Mouse (Mus musculus) limb, embryonic 12.5 days (tissue): ENCODE data around the gene Mcrip2. TPM values are rescaled to one million over a fixed set of nuclear protein-coding genes. Genes with fewer than 3 reads are reported as not detected.

ENCODE experiments used
- ATAC-seq: fragments of 200-750 bp; cut with Nextera tagmentation; 2 replicates; pipeline ENCODE4 v1.8.0; 2017; ENCODE audit warnings: low read depth, moderate TSS enrichment; ENCODE audit not compliant: insufficient number of reproducible peaks, insufficient read depth, low FRiP score, low TSS enrichment
- H3K27ac ChIP-seq: fragments of 300-500 bp; sonication (generic); 2 replicates; pipeline ENCODE4 v1.5.1; 2016; ENCODE audit warnings: mild to moderate bottlenecking, moderate library complexity
- H3K27me3 ChIP-seq: fragments of 300-500 bp; sonication (generic); 2 replicates; pipeline ENCODE4 v1.6.1; 2016; ENCODE audit warnings: mild to moderate bottlenecking, moderate library complexity
- H3K36me3 ChIP-seq: fragments of 300-500 bp; sonication (generic); 2 replicates; pipeline ENCODE4 v1.6.1; 2016; ENCODE audit warnings: mild to moderate bottlenecking, moderate library complexity
- H3K4me1 ChIP-seq: fragments of 300-500 bp; sonication (generic); replicated peaks from 2 replicates; pipeline ENCODE4 v1.6.1; 2016
- H3K4me2 ChIP-seq: fragments of 300-500 bp; sonication (generic); 2 replicates; pipeline ENCODE4 v1.6.1; 2016; ENCODE audit warnings: mild to moderate bottlenecking, moderate library complexity
- H3K4me3 ChIP-seq: fragments of 300-500 bp; sonication (generic); replicated peaks from 2 replicates; pipeline ENCODE4 v1.5.1; 2016; ENCODE audit warnings: mild to moderate bottlenecking
- H3K9ac ChIP-seq: fragments of 300-500 bp; sonication (generic); replicated peaks from 2 replicates; pipeline ENCODE4 v1.6.1; 2016; ENCODE audit warnings: mild to moderate bottlenecking, moderate library complexity
- H3K9me3 ChIP-seq: fragments of 300-500 bp; sonication (generic); 2 replicates; pipeline ENCODE4 v1.6.1; 2016; ENCODE audit warnings: mild to moderate bottlenecking, moderate library complexity
- WGBS: fragments of 180-500 bp; shearing (Covaris S2); methylation state at CpG from one replicate; pipeline ENCODE4 v1.1.7; 2016; 5-methylcytosine and 5-hydroxymethylcytosine counted together
- polyA plus RNA-seq: library from polyadenylated mRNA; unstranded; fragments of >200 nt; fragmentation: Nextera tagmentation; extraction: Ambion mirVana; gene quantifications from 2 replicates; pipeline ENCODE4 v1.2.1, GENCODE M21; 2016

The Mcrip2 gene
- polyA plus RNA-seq, 1 experiment from 2014 or later: 9.9 TPM

DNA sequence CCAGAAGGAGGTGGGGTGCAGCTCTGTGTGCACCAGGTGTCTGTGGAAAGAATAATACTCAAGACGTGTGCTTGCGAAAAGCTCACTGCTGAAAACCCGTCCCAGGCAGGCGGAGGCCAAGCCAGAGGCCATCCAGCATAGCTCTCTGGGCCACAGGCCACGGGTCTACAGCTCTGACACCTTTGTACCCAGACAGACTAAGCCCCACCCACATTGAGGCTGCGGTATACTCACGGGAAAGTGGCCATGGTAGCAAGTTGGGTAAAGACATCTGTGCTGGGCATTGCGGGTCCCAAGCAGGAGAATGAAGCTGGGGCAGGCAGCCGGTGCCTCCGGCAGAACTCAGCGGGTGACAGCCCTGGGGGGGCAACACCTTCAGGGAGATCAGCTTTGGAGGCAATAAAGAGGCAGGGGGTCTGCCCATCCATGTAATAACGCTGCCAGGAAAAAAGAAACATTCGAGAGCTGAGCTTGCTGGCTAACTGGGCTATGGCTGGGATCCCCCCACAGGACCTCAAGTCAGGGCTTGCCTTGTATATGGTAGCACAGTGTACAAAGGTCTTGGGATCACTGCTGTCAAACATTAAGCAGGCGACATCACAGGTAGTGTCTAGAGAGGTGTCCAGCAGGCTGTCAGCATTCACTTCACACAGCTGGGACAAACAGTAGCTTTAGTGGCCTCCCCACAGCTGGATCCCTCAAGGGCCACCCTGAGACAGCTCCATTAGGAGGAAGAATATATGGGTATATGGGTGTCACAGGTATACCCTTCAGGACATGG lies 28.9 kb downstream of the Mcrip2 start:
- Histone ChIP-seq H3K4me3 (no peak overlapping the region), H3K4me1 (peaks cover 39% of the 10 kb centered on the region), H3K36me3 (peaks cover 64% of the 10 kb centered on the region), H3K9me3 (no peaks in the 10 kb centered on the region), H3K4me2 (no peak overlapping the region), H3K27me3 (no peaks in the 10 kb centered on the region), H3K9ac (no peak overlapping the region), H3K27ac (no peak overlapping the region)
- WGBS: 85% methylated on average over 14 of the region's 14 CpGs
- ATAC-seq: no peak

DNA sequence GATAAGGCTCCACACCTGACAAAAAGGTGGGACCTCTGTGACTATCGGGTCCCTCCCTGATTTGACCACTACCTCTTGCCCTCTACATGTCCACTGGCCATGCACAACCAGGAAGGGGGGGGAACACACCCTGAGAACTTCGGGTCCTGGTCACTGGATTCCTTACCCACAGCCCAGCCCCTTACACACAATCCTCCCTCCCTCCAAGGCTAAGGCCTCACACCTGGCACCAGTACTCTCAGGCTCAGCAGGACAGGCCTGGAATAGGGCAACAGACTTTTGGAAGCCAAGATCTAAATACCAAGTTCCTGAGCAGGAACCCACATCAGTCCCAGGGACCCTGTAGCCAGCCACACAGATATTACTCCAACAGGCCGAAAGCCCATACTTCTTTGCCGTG lies 29.7 kb downstream of the Mcrip2 start:
- Histone ChIP-seq H3K9me3 (no peaks in the 10 kb centered on the region), H3K4me1 (peaks cover 45% of the 10 kb centered on the region), H3K9ac (no peak overlapping the region), H3K4me3 (no peak overlapping the region), H3K4me2 (no peak overlapping the region), H3K36me3 (peaks cover 66% of the 10 kb centered on the region), H3K27me3 (no peaks in the 10 kb centered on the region), H3K27ac (no peak overlapping the region)
- WGBS: 90% methylated on average over 4 of the region's 4 CpGs
- no peak for ATAC-seq

DNA sequence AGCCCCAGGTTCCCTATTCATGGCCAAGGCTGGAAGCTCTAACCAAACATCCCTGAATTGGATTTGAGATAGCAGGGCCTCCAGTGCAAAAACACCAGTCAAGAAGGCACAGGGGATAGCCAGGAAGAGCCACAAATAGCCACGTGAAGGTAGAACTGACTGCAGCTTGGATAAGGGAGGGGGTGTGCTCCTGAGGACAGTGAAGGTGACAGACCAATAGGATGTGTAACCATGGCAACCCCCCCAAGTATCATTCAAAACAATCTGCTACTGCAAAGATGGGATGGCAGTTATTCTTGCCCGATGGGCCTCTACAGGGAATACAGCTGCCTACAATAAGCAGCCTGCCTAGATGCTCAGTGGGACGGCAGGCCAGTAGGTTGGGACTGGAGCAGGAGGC lies 31.0 kb downstream of the Mcrip2 start:
- peaks cover 65% of the 10 kb centered on the region for H3K36me3 ChIP-seq
- peak overlapping the region; percentile 82 for H3K4me2 ChIP-seq
- H3K27ac ChIP-seq: no peak overlapping the region
- H3K9ac ChIP-seq: peak overlapping the region; percentile 57; the same call in 1 of the 2 replicates
- peaks cover 40% of the 10 kb centered on the region for H3K4me1 ChIP-seq
- no peaks in the 10 kb centered on the region for H3K27me3 ChIP-seq
- 61% methylated on average over 3 of the region's 3 CpGs for WGBS
- no peak for ATAC-seq
- no peak overlapping the region; the same call in 1 of the 2 replicates for H3K4me3 ChIP-seq
- no peaks in the 10 kb centered on the region for H3K9me3 ChIP-seq

- ATAC-seq: no peak
- Histone ChIP-seq H3K4me1 (peaks cover 41% of the 10 kb centered on the region), H3K9me3 (no peaks in the 10 kb centered on the region), H3K27ac (no peak within 1 kb of the TSS), H3K9ac (peak within 1 kb of the TSS; percentile 57), H3K4me2 (peak within 1 kb of the TSS; percentile 82), H3K27me3 (no peaks in the 10 kb centered on the region), H3K4me3 (peak within 1 kb of the TSS; percentile 37), H3K36me3 (peaks cover 60% of the 10 kb centered on the region)
- 3% methylated on average over 29 of the region's 29 CpGs for WGBS
Measured at GRCm38 (mm10) chr17:25837076-25837410, 31.5 kb downstream of the Mcrip2 start, which contains the start of gene Rhbdl1. Rhbdl1 (minus strand) TSS chr17:25837295.

GRCm38 (mm10) chr17:25836397-25837075 lies 32.0 kb downstream of the Mcrip2 start:
- H3K9me3 ChIP-seq: no peaks in the 10 kb centered on the region
- peaks cover 46% of the 10 kb centered on the region for H3K4me1 ChIP-seq
- WGBS: 22% methylated on average over 23 of the region's 23 CpGs
- H3K36me3 ChIP-seq: peaks cover 60% of the 10 kb centered on the region
- peak overlapping the region; percentile 37 for H3K4me3 ChIP-seq
- H3K9ac ChIP-seq: peak overlapping the region; percentile 57
- H3K4me2 ChIP-seq: peak overlapping the region; percentile 82
- no peaks in the 10 kb centered on the region for H3K27me3 ChIP-seq
- no peak for ATAC-seq
- H3K27ac ChIP-seq: no peak overlapping the region

- 90% methylated on average over 16 of the region's 16 CpGs for WGBS
- ATAC-seq: no peak
Measured at GRCm38 (mm10) chr17:25835816-25836215, 32.7 kb downstream of the Mcrip2 start.

GRCm38 (mm10) chr17:25835301-25835700 lies 33.3 kb downstream of the Mcrip2 start:
- 0 out of 2 replicates have a peak overlapping the region, but pooled peaks have one; percentile 37 for H3K4me3 ChIP-seq
- H3K27me3 ChIP-seq: no peaks in the 10 kb centered on the region
- H3K4me2 ChIP-seq: peak overlapping the region; percentile 98; the same call in 1 of the 2 replicates
- H3K9me3 ChIP-seq: no peaks in the 10 kb centered on the region
- H3K36me3 ChIP-seq: peaks cover 60% of the 10 kb centered on the region
- 95% methylated on average over 7 of the region's 7 CpGs for WGBS
- no peak overlapping the region for H3K27ac ChIP-seq
- ATAC-seq: no peak
- H3K9ac ChIP-seq: no peak overlapping the region
- H3K4me1 ChIP-seq: peaks cover 57% of the 10 kb centered on the region

More at GRCm38 (mm10) chr17:25835816-25836215, 32.7 kb downstream of the Mcrip2 start:
- H3K4me1 ChIP-seq: peaks cover 53% of the 10 kb centered on the region
- no peaks in the 10 kb centered on the region for H3K27me3 ChIP-seq
- H3K36me3 ChIP-seq: peaks cover 60% of the 10 kb centered on the region
- H3K9me3 ChIP-seq: no peaks in the 10 kb centered on the region
- H3K9ac ChIP-seq: no peak overlapping the region
- peak overlapping the region; percentile 98; the same call in 1 of the 2 replicates for H3K4me2 ChIP-seq
- H3K4me3 ChIP-seq: peak overlapping the region; percentile 37; the same call in 1 of the 2 replicates
- no peak overlapping the region for H3K27ac ChIP-seq

- H3K4me2 ChIP-seq: peak overlapping the region; percentile 98
- peak overlapping the region; percentile 74 for H3K4me3 ChIP-seq
- H3K36me3 ChIP-seq: peaks cover 60% of the 10 kb centered on the region
- H3K4me1 ChIP-seq: peaks cover 62% of the 10 kb centered on the region
- WGBS: 88% methylated on average over 12 of the region's 12 CpGs
- peak overlapping the region; percentile 83; the same call in 1 of the 2 replicates for H3K9ac ChIP-seq
- no peaks in the 10 kb centered on the region for H3K9me3 ChIP-seq
- no peaks in the 10 kb centered on the region for H3K27me3 ChIP-seq
- no peak for ATAC-seq
- H3K27ac ChIP-seq: no peak overlapping the region
Measured at GRCm38 (mm10) chr17:25834595-25835222, 33.9 kb downstream of the Mcrip2 start.

DNA sequence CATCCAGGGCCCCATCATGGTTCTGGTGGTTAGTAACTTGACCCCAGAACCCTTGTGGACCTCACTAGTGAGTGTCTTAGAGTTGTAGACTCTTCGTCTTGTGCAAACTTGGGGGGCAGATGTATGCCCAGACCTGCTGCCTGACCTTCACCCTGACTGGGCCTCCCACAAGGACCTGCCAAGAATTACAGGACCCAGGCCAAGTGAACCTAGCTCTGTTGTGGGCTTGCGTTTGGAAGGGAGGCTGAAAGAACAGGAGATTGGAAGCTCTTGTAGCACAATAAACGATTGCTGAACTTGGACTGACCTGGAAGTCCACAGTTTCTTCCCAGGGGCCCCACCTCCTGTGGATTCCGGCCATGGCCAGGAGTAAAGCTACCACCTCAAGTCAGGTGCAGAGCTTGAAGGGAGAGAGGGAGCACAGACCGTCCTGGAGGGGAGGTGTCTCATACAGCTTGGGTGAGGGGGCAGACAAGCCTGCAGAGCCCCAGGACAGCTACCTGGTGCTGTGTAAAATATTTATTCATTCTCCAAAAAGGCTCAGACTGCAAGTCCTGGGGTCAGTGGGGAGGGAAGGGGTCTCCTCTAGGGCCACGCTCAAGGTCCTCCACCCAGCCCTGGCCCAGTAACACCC lies 34.5 kb downstream of the Mcrip2 start:
- WGBS: 48% methylated on average over 6 of the region's 6 CpGs
- H3K27me3 ChIP-seq: no peaks in the 10 kb centered on the region
- peak overlapping the region; percentile 83 for H3K9ac ChIP-seq
- H3K4me2 ChIP-seq: peak overlapping the region; percentile 98
- no peaks in the 10 kb centered on the region for H3K9me3 ChIP-seq
- peak overlapping the region; percentile 74 for H3K4me3 ChIP-seq
- H3K4me1 ChIP-seq: peaks cover 66% of the 10 kb centered on the region
- no peak for ATAC-seq
- H3K27ac ChIP-seq: peak overlapping the region; percentile 94
- H3K36me3 ChIP-seq: peaks cover 56% of the 10 kb centered on the region

DNA sequence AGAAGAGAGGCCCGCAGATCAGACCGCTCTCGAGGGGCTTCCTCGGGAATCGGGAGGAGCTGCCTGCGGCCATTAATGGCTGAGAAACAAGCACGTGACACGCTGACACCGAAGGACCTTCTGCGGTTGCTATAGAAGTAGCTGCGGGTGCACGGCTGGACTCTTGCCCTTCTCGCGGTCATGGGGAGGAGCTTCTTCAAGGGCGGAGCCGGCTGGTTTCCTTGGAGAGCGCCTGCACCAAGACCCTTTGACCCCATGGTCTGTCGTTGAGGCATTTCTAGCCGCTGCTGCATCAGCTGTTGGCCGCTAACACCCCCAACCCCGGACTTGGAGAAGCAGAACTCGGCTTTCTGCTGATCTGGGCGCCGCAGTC lies 35.3 kb downstream of the Mcrip2 start, which contains the start of gene Stub1:
TSS of gene Stub1 (minus strand) at position 114 of the 373 bp plus-strand sequence.
- peak within 1 kb of the TSS; percentile 83 for H3K9ac ChIP-seq
- H3K4me3 ChIP-seq: peak within 1 kb of the TSS; percentile 74
- peaks cover 69% of the 10 kb centered on the region for H3K4me1 ChIP-seq
- H3K36me3 ChIP-seq: peaks cover 50% of the 10 kb centered on the region
- H3K4me2 ChIP-seq: peak within 1 kb of the TSS; percentile 98
- no peaks in the 10 kb centered on the region for H3K9me3 ChIP-seq
- H3K27me3 ChIP-seq: no peaks in the 10 kb centered on the region
- WGBS: under 1% methylated on average over 24 of the region's 24 CpGs
- no peak; the same call in 1 of the 2 replicates for ATAC-seq
- H3K27ac ChIP-seq: peak within 1 kb of the TSS; percentile 94
